Mouse (Mus musculus): ENCODE measurements around the gene Nav2.

DNA sequence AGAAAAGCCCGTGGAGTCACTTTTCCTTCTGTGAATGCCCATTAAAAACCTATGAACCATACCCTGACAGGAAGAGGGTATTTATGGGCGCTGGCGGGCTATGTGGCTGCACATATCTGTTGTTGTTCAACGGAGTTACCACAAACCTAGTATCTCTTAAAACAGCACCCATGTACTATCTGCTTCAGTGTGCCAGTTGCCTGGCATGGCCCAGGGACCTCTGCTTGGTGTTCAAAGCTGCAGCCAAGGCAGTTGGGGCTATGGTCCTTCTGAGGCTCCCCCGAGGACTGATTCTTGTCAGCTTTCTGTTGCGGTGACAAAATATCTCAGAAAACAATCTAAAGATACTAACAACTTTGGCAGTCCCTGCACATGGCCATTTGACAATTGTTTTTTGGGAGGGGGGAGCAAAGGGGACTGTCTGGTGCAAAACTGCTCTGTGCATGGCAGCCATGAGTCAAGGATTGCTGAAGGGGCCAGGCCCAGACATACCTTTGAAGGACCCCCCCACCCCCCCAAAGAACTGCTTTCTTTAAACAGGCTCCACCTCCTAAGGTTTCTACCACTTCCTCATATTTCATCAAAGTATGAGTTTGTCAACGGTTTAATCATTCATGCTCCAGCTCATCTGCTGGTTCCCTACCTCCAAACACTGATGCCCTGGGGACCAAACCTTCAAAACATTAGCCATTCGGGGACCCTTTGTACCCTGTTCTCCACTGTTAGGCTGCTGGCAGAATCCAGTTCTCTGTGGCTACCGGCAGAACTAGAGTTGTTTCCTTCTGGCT lies 43.7 kb upstream of the Nav2 start:
- TF ChIP-seq CTCF (conservative IDR thresholded peaks at IDR 0.05; ENCODE audit: low read length): no peak
- TF ChIP-seq POU5F1 (IDR thresholded peaks at IDR 0.05; ENCODE audit: borderline replicate concordance, low read length): no peak

Measured in E14TG2a.4 (cell line).